Mouse (Mus musculus) small intestine, adult 2 months (tissue): Measurements from ENCODE around the gene Vcan. TPM values are rescaled to one million over a fixed set of nuclear protein-coding genes. Genes with fewer than 3 reads are reported as not detected.
"Not testable (repeated sequence)": the region's sequence is repeated elsewhere in the genome, so short reads cannot be mapped to it uniquely, and the experiment has no call there.

Source experiments
- H3K27ac ChIP-seq: fragments of 200-500 bp; 2 replicates; pipeline ENCODE4 v1.5.1; 2012; ENCODE audit warnings: low read depth, low read length, control low read depth, inconsistent platforms; ENCODE audit not compliant: insufficient read depth
- H3K27me3 ChIP-seq: fragments of 200-500 bp; 2 replicates; pipeline ENCODE4 v1.6.1; 2012; ENCODE audit warnings: mild to moderate bottlenecking, moderate library complexity, low read length, inconsistent platforms; ENCODE audit not compliant: control insufficient read depth, insufficient read depth
- H3K36me3 ChIP-seq: fragments of 200-500 bp; 2 replicates; pipeline ENCODE4 v1.6.1; 2012; ENCODE audit warnings: mild to moderate bottlenecking, low read length, control low read depth, inconsistent platforms; ENCODE audit not compliant: control insufficient read depth, insufficient read depth
- H3K4me1 ChIP-seq: fragments of 200-500 bp; 2 replicates; pipeline ENCODE4 v1.6.1; 2012; ENCODE audit warnings: low read length, inconsistent platforms, mixed read lengths; ENCODE audit not compliant: control insufficient read depth, insufficient read depth, insufficient read length
- H3K4me3 ChIP-seq: fragments of 200-500 bp; 2 replicates; pipeline ENCODE4 v1.5.1; 2012; ENCODE audit warnings: low read depth, mild to moderate bottlenecking, control low read depth, inconsistent platforms, low read length, moderate library complexity
- CTCF ChIP-seq: fragments of 200-500 bp; IDR thresholded peaks from 2 replicates; pipeline ENCODE4 v1.5.1; 2012; ENCODE audit warnings: low read depth, mild to moderate bottlenecking, control low read depth, inconsistent platforms, low read length, moderate library complexity, mixed read lengths; ENCODE audit not compliant: insufficient replicate concordance, insufficient read length; ENCODE audit errors: extremely low read depth
- POLR2A ChIP-seq: fragments of 200-500 bp; IDR thresholded peaks from 2 replicates; pipeline ENCODE4 v1.6.1; 2012; ENCODE audit warnings: low read depth, mild to moderate bottlenecking, control low read depth, inconsistent platforms, low read length, moderate library complexity
- WGBS: fragments of 180-500 bp; shearing (Covaris S2); methylation state at CpG from one replicate; pipeline ENCODE4 v1.1.7; 2018; 5-methylcytosine and 5-hydroxymethylcytosine counted together
- polyA plus RNA-seq: library from polyadenylated mRNA; depleted of rRNA; stranded (reverse); fragments of >200 nt; gene quantifications from 2 replicates; pipeline ENCODE4 v1.2.3, GENCODE M21; 2012

Gene Vcan
- polyA plus RNA-seq, 1 experiment = 0.49 TPM

- Histone ChIP-seq H3K4me3 (no peak overlapping the region), H3K4me1 (no peaks in the 10 kb centered on the region), H3K36me3 (no peaks in the 10 kb centered on the region), H3K27ac (no peak overlapping the region), H3K27me3 (no peaks in the 10 kb centered on the region; the same call in 1 of the 2 replicates)
- 58% methylated on average over 1 of the region's 1 CpGs for WGBS
- TF ChIP-seq CTCF = no peak
- TF ChIP-seq POLR2A = no peak
These were observed 24.2 kb upstream of the Vcan start for GRCm38 (mm10) chr13:89766551-89766950.

GRCm38 (mm10) chr13:89765966-89766365 is 23.7 kb upstream of the Vcan start:
- 69% methylated on average over 3 of the region's 3 CpGs for WGBS
- H3K27ac ChIP-seq = no peak overlapping the region
- no peaks in the 10 kb centered on the region; the same call in 1 of the 2 replicates for H3K27me3 ChIP-seq
- TF ChIP-seq POLR2A (no peak), CTCF (no peak)
- H3K4me1 ChIP-seq = no peaks in the 10 kb centered on the region
- H3K4me3 ChIP-seq = no peak overlapping the region
- no peaks in the 10 kb centered on the region for H3K36me3 ChIP-seq

DNA sequence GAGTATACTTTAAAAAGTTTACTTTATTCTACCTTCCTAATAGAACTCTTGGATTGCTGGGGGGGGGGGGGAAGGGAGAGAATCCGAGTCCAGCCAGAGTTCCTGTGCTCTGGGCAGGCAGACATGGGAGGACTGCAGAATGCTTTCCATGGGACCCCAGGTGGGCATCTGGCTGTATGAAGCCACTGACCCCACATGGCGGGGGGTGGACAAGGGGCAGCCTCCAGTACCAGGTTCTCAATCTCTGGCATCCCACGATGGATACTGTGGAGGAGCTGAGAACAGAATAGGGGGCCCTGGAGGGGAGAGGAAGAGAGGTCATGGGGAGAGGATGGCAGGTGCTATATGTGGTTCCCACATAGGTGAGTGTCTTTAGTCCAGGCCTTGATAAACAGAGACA is 20.0 kb upstream of the Vcan start:
- H3K4me3 ChIP-seq = no peak overlapping the region
- TF ChIP-seq POLR2A = no peak
- TF ChIP-seq CTCF = no peak
- H3K27me3 ChIP-seq = no peaks in the 10 kb centered on the region; the same call in 1 of the 2 replicates
- H3K27ac ChIP-seq = no peak overlapping the region
- no peaks in the 10 kb centered on the region for H3K4me1 ChIP-seq
- no peaks in the 10 kb centered on the region for H3K36me3 ChIP-seq
- WGBS = 70% methylated on average over 3 of the region's 3 CpGs

- no peak for TF ChIP-seq CTCF
- TF ChIP-seq POLR2A = no peak
- Histone ChIP-seq H3K4me3 (no peak overlapping the region), H3K27ac (no peak overlapping the region)
These were observed 14.0 kb upstream of the Vcan start for GRCm38 (mm10) chr13:89756347-89756746.

DNA sequence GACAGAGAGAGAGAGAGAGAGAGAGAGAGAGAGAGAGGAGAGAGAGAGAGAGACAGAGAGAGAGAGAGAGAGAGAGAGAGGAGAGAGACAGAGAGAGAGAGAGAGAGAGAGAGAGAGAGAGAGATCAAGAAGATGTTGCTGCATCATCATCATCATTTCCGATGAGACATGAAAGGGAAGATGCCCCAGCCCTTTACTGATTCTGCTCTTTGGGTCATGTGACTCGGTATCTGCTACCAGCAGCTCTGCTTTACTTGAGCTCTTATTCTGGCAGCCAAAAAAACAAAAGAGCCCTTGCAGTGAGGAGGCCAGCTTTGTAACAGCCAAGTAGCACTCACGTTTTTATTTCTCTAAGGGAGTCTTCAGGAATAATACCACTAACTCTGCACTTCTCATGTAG is 8.3 kb upstream of the Vcan start:
- not testable (repeated sequence) for H3K4me3 ChIP-seq, H3K27me3 ChIP-seq, H3K4me1 ChIP-seq, H3K36me3 ChIP-seq, H3K27ac ChIP-seq
- WGBS = 30% methylated on average over 3 of the region's 3 CpGs

More at GRCm38 (mm10) chr13:89756347-89756746, 14.0 kb upstream of the Vcan start:
- no peaks in the 10 kb centered on the region for H3K27me3 ChIP-seq
- H3K36me3 ChIP-seq = no peaks in the 10 kb centered on the region
- H3K4me1 ChIP-seq = no peaks in the 10 kb centered on the region

DNA sequence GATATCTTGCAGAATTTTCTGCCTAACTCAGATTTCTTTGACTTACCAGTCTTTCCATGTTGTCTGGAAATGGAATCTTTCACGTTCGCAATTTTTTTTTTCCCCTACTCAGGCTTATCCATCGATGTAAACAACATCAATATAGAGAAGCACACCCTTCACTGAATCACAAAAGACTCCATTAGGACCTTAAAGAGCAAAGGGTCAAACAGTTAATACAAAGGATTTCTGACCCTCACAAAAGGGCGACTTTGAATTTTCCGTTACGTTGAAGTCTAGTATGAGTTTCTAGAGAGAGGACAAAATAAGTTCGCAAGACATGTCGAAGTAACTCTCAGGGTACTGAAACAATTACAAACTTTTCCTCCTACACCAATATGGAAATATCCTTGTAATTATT is 892 bp upstream of the Vcan start:
- Histone ChIP-seq H3K36me3 (no peaks in the 10 kb centered on the region), H3K27ac (no peak overlapping the region), H3K4me1 (peaks cover 12% of the 10 kb centered on the region), H3K4me3 (no peak overlapping the region), H3K27me3 (peaks cover 23% of the 10 kb centered on the region)
- WGBS = 69% methylated on average over 8 of the region's 8 CpGs
- TF ChIP-seq CTCF = no peak
- TF ChIP-seq POLR2A = no peak

GRCm38 (mm10) chr13:89742686-89743200 is 434 bp upstream of the Vcan start:
- H3K36me3 ChIP-seq = no peaks in the 10 kb centered on the region
- peaks cover 23% of the 10 kb centered on the region for H3K27me3 ChIP-seq
- TF ChIP-seq POLR2A = no peak
- TF ChIP-seq CTCF = no peak
- H3K27ac ChIP-seq = no peak overlapping the region
- H3K4me3 ChIP-seq = peak overlapping the region; percentile 51
- H3K4me1 ChIP-seq = peaks cover 12% of the 10 kb centered on the region
- WGBS = 26% methylated on average over 15 of the region's 15 CpGs

- H3K27me3 ChIP-seq = peaks cover 23% of the 10 kb centered on the region
- under 1% methylated on average over 14 of the region's 14 CpGs for WGBS
- H3K4me3 ChIP-seq = peak overlapping the region; percentile 53
- H3K36me3 ChIP-seq = no peaks in the 10 kb centered on the region
- peaks cover 12% of the 10 kb centered on the region for H3K4me1 ChIP-seq
- no peak overlapping the region for H3K27ac ChIP-seq
- no peak for TF ChIP-seq POLR2A
- TF ChIP-seq CTCF = no peak
These were observed 1.2 kb downstream of the Vcan start for GRCm38 (mm10) chr13:89741116-89741551.
